Mouse (Mus musculus) myocyte (in vitro differentiated cells): ENCODE measurements around the gene Gfy.
A peak's percentile ranks its signal among the peaks of the same experiment; 100 is the strongest.

Source experiments
- MAX ChIP-seq: IDR thresholded peaks from one replicate; pipeline ENCODE4 v1.6.1; 2011; ENCODE audit warnings: low read depth, mild to moderate bottlenecking, control low read depth
- MYOD1 ChIP-seq, 3 experiments: IDR thresholded peaks; one replicate each; pipeline ENCODE4 v1.6.1; 2011; ENCODE audit warnings: control low read depth in 2 of 3, low read depth in 2 of 3, mild to moderate bottlenecking in 2 of 3, moderate library complexity in 1 of 3; ENCODE audit not compliant: insufficient read length in 2 of 3, control insufficient read depth in 1 of 3
- POLR2A ChIP-seq: IDR thresholded peaks from one replicate; pipeline ENCODE4 v1.6.1; 2011; ENCODE audit warnings: low read depth, mild to moderate bottlenecking, control low read depth, moderate library complexity; ENCODE audit not compliant: insufficient read length
- POLR2AphosphoS2 ChIP-seq: IDR thresholded peaks from one replicate; pipeline ENCODE4 v1.6.1; 2011; ENCODE audit warnings: low read depth, control low read depth; ENCODE audit not compliant: insufficient read length
- TCF12 ChIP-seq: IDR thresholded peaks from one replicate; pipeline ENCODE4 v1.6.1; 2011; ENCODE audit warnings: mild to moderate bottlenecking, control low read depth; ENCODE audit not compliant: poor library complexity, insufficient read depth, severe bottlenecking

DNA sequence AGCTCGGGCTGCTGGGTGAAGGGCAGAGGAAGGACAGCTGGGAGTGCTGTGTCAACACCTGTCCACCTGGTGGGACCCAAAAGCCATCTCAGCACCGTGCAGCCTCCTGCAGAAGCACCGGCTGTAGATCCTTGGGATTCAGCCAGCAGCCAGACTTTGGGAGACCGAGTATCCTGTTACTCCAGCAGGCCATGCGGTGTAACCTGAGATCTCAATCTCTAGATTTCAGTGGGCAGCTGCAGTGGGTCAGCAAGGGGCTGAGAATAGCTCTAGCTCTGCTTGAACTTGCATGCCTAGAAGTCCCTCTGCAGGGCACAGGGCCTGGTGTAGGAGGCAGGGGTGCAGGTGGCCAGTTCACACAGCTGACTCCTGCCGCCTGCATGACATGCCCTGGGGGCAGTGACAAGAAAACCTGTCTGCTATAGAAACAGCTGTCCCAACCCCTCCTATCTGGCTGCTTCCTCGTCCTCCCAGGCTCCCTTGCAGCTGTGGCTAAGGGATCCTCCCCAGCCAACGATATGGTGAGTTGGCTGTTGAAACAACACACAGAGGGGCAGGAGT, 12.5 kb upstream of the Gfy start:
- TF ChIP-seq POLR2A (no peak), POLR2AphosphoS2 (no peak), TCF12 (peak; percentile 84), MYOD1 (IDR thresholded peaks at IDR 0.05; ENCODE audit: control insufficient read depth in 1 of 3, insufficient read length in 2 of 3, low read depth in 2 of 3) (peak; percentile 25 to 92 (median 88)), MAX (no peak)
